Mouse (Mus musculus) forebrain, embryonic 11.5 days (tissue): ENCODE measurements around the gene Spen. TPM values are rescaled to one million over a fixed set of nuclear protein-coding genes. Genes with fewer than 3 reads are reported as not detected.

Source experiments
- ATAC-seq: fragments of 200-750 bp; cut with Nextera tagmentation; replicated peaks from 2 replicates; pipeline ENCODE4 v1.8.0; 2017; ENCODE audit warnings: moderate TSS enrichment; ENCODE audit not compliant: low FRiP score
- DNase-seq: peaks from one replicate; pipeline ENCODE4 v3.0.0-alpha.2; 2017; ENCODE audit warnings: low spot score
- H3K27ac ChIP-seq: fragments of 300-500 bp; sonication (generic); 2 replicates; pipeline ENCODE4 v1.5.1; 2014; ENCODE audit warnings: low read depth, low read length
- H3K27me3 ChIP-seq: fragments of 300-500 bp; sonication (generic); 2 replicates; pipeline ENCODE4 v1.6.1; 2014; ENCODE audit warnings: mild to moderate bottlenecking, low read length, mixed read lengths; ENCODE audit not compliant: control insufficient read depth, insufficient read depth
- H3K36me3 ChIP-seq: fragments of 300-500 bp; sonication (generic); 2 replicates; pipeline ENCODE4 v1.6.1; 2014; ENCODE audit warnings: mild to moderate bottlenecking, low read length, moderate library complexity, mixed read lengths; ENCODE audit not compliant: control insufficient read depth, insufficient read depth
- H3K4me1 ChIP-seq: fragments of 300-500 bp; sonication (generic); replicated peaks from 2 replicates; pipeline ENCODE4 v1.6.1; 2014; ENCODE audit warnings: low read length, mixed read lengths; ENCODE audit not compliant: control insufficient read depth, insufficient read depth
- H3K4me2 ChIP-seq: fragments of 300-500 bp; sonication (generic); 2 replicates; pipeline ENCODE4 v1.6.1; 2014; ENCODE audit warnings: low read depth, mild to moderate bottlenecking, low read length, moderate library complexity, mixed read lengths; ENCODE audit not compliant: severe bottlenecking
- H3K4me3 ChIP-seq: fragments of 300-500 bp; sonication (generic); 2 replicates; pipeline ENCODE4 v1.5.1; 2014; ENCODE audit warnings: low read depth, low read length
- H3K9ac ChIP-seq: fragments of 300-500 bp; sonication (generic); 2 replicates; pipeline ENCODE4 v1.6.1; 2014; ENCODE audit warnings: low read length
- H3K9me3 ChIP-seq: fragments of 300-500 bp; sonication (generic); 2 replicates; pipeline ENCODE4 v1.6.1; 2016; ENCODE audit warnings: low read length, mixed read lengths; ENCODE audit not compliant: control insufficient read depth
- WGBS: fragments of 180-500 bp; shearing (Covaris S2); extraction: QIAGEN DNeasy Blood & Tissue Kit; methylation state at CpG from one replicate; pipeline ENCODE4 v1.1.7; 2014; 5-methylcytosine and 5-hydroxymethylcytosine counted together
- polyA plus RNA-seq: library from polyadenylated mRNA; unstranded; fragments of >200 nt; fragmentation: Nextera tagmentation; extraction: Ambion mirVana; gene quantifications from 2 replicates; pipeline ENCODE4 v1.2.1, GENCODE M21; 2014

The Spen gene
- polyA plus RNA-seq, 1 experiment from 2014 or later: 17.1 TPM

- no peaks in the 10 kb centered on the region for H3K4me1 ChIP-seq
- H3K9ac ChIP-seq: no peak overlapping the region
- no peak for ATAC-seq
- H3K27me3 ChIP-seq: no peaks in the 10 kb centered on the region
- H3K36me3 ChIP-seq: peaks cover 9% of the 10 kb centered on the region; the same call in 1 of the 2 replicates
- WGBS: 95% methylated on average over 9 of the region's 9 CpGs
- H3K27ac ChIP-seq: no peak overlapping the region
- no peaks in the 10 kb centered on the region for H3K9me3 ChIP-seq
- no peak for DNase-seq
- H3K4me2 ChIP-seq: no peak overlapping the region
- H3K4me3 ChIP-seq: no peak overlapping the region
Measured at GRCm38 (mm10) chr4:141451916-141452450, 86.4 kb downstream of the Spen start.

- Histone ChIP-seq H3K4me1 (no peaks in the 10 kb centered on the region), H3K27me3 (no peaks in the 10 kb centered on the region), H3K4me2 (no peak overlapping the region), H3K27ac (no peak overlapping the region), H3K4me3 (no peak overlapping the region), H3K36me3 (peaks cover 9% of the 10 kb centered on the region; the same call in 1 of the 2 replicates), H3K9ac (no peak overlapping the region), H3K9me3 (no peaks in the 10 kb centered on the region)
- 91% methylated on average over 2 of the region's 2 CpGs for WGBS
- ATAC-seq (no peak), DNase-seq (no peak)
Measured at GRCm38 (mm10) chr4:141451251-141451650, 87.1 kb downstream of the Spen start.

GRCm38 (mm10) chr4:141446211-141446610 lies 92.2 kb downstream of the Spen start:
- no peak for ATAC-seq
- Histone ChIP-seq H3K9me3 (no peaks in the 10 kb centered on the region), H3K27ac (no peak overlapping the region), H3K36me3 (peaks cover 6% of the 10 kb centered on the region; the same call in 1 of the 2 replicates), H3K27me3 (no peaks in the 10 kb centered on the region), H3K9ac (no peak overlapping the region), H3K4me3 (no peak overlapping the region), H3K4me1 (peaks cover 7% of the 10 kb centered on the region), H3K4me2 (no peak overlapping the region)
- 81% methylated on average over 7 of the region's 7 CpGs for WGBS
- no peak for DNase-seq

- peaks cover 7% of the 10 kb centered on the region for H3K4me1 ChIP-seq
- no peaks in the 10 kb centered on the region for H3K27me3 ChIP-seq
- peak overlapping the region; percentile 97 for H3K9ac ChIP-seq
- H3K27ac ChIP-seq: no peak overlapping the region
- 21% methylated on average over 14 of the region's 14 CpGs for WGBS
- H3K36me3 ChIP-seq: peaks cover 6% of the 10 kb centered on the region; the same call in 1 of the 2 replicates
- peak overlapping the region; percentile 90 for H3K4me2 ChIP-seq
- H3K4me3 ChIP-seq: peak overlapping the region; percentile 99
- ATAC-seq (no peak), DNase-seq (no peak)
- H3K9me3 ChIP-seq: no peaks in the 10 kb centered on the region
Measured at GRCm38 (mm10) chr4:141445328-141445720, 93.1 kb downstream of the Spen start.

- Histone ChIP-seq H3K9me3 (no peaks in the 10 kb centered on the region), H3K36me3 (peaks cover 6% of the 10 kb centered on the region; the same call in 1 of the 2 replicates), H3K27me3 (no peaks in the 10 kb centered on the region), H3K4me2 (peak within 1 kb of the TSS; percentile 90), H3K9ac (peak within 1 kb of the TSS; percentile 97), H3K27ac (peak within 1 kb of the TSS; percentile 74), H3K4me3 (peak within 1 kb of the TSS; percentile 99), H3K4me1 (peaks cover 7% of the 10 kb centered on the region)
- WGBS: under 1% methylated on average over 95 of the region's 102 CpGs
- DNase-seq: peak; percentile 95
- ATAC-seq: peak; percentile 94
Measured at GRCm38 (mm10) chr4:141444451-141445327, 93.7 kb downstream of the Spen start, which contains the start of gene Zbtb17. TSS of gene Zbtb17 (plus strand) at chr4:141444654.

GRCm38 (mm10) chr4:141443641-141444429 lies 94.6 kb downstream of the Spen start:
- Histone ChIP-seq H3K27me3 (no peaks in the 10 kb centered on the region), H3K4me1 (peaks cover 7% of the 10 kb centered on the region), H3K9ac (peak overlapping the region; percentile 97), H3K4me2 (peak overlapping the region; percentile 48), H3K36me3 (no peaks in the 10 kb centered on the region; the same call in 1 of the 2 replicates), H3K4me3 (peak overlapping the region; percentile 99), H3K27ac (no peak overlapping the region), H3K9me3 (no peaks in the 10 kb centered on the region)
- DNase-seq: no peak
- WGBS: 54% methylated on average over 11 of the region's 11 CpGs
- ATAC-seq: no peak

GRCm38 (mm10) chr4:141440877-141441276 lies 97.5 kb downstream of the Spen start:
- no peak for ATAC-seq
- peaks cover 6% of the 10 kb centered on the region for H3K4me1 ChIP-seq
- H3K9me3 ChIP-seq: no peaks in the 10 kb centered on the region
- no peak overlapping the region for H3K27ac ChIP-seq
- no peak overlapping the region for H3K4me2 ChIP-seq
- DNase-seq: no peak
- H3K36me3 ChIP-seq: no peaks in the 10 kb centered on the region
- H3K27me3 ChIP-seq: no peaks in the 10 kb centered on the region
- H3K4me3 ChIP-seq: no peak overlapping the region
- no peak overlapping the region for H3K9ac ChIP-seq

- H3K36me3 ChIP-seq: no peaks in the 10 kb centered on the region
- WGBS: 85% methylated on average over 12 of the region's 12 CpGs
- no peak overlapping the region for H3K9ac ChIP-seq
- H3K9me3 ChIP-seq: no peaks in the 10 kb centered on the region
- H3K27me3 ChIP-seq: no peaks in the 10 kb centered on the region
- H3K27ac ChIP-seq: no peak overlapping the region
- H3K4me3 ChIP-seq: no peak overlapping the region
- DNase-seq (no peak), ATAC-seq (no peak)
- H3K4me2 ChIP-seq: no peak overlapping the region
- no peaks in the 10 kb centered on the region for H3K4me1 ChIP-seq
Measured at GRCm38 (mm10) chr4:141439083-141439803, 99.2 kb downstream of the Spen start.
